Mouse (Mus musculus) monocyte, adult 2 months (primary cell): ENCODE data around the gene Sync.
A peak's percentile ranks its signal among the peaks of the same experiment; 100 is the strongest.

ENCODE experiments used
- DNase-seq, 2 experiments: peaks; one replicate each; pipeline ENCODE4 v3.0.0; 2022; ENCODE audit warnings: low spot score in 2 of 2, low read depth in 1 of 2

The Sync gene

GRCm38 (mm10) chr4:129261196-129261595, 26.2 kb upstream of the Sync start, which contains the start of gene C77080:
Gene C77080, minus strand, starts transcription at chr4:129261404.
- no peak for DNase-seq

GRCm38 (mm10) chr4:129263225-129264021, 24.0 kb upstream of the Sync start:
- DNase-seq: peak in 1 of 2 experiments; percentile 14

- no peak for DNase-seq
These were observed 21.2 kb upstream of the Sync start for GRCm38 (mm10) chr4:129266191-129266590.

DNA sequence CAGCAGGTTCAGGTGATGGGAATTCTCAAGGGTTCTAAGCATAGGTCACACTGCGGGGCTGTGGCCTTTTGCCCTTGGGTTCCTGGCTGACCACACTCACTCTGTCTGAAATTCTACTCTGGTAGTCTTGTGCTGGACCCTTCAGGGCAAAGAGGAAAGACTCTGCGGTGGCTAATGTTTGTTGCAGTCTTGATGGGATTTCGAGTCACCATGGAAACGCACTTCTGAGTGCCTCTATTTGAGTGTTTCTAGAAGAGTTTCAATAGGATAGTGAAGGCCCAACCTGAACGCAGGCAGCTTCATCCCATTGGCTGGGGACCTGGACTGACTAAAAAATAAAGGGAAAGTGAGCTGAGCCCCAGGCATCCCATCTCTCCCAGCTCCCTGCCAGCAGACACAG, 20.6 kb upstream of the Sync start:
- DNase-seq: no peak

- DNase-seq: no peak
These were observed 18.7 kb upstream of the Sync start for GRCm38 (mm10) chr4:129268698-129269097.

- DNase-seq: no peak
These were observed 15.2 kb upstream of the Sync start for GRCm38 (mm10) chr4:129271991-129272755.

DNA sequence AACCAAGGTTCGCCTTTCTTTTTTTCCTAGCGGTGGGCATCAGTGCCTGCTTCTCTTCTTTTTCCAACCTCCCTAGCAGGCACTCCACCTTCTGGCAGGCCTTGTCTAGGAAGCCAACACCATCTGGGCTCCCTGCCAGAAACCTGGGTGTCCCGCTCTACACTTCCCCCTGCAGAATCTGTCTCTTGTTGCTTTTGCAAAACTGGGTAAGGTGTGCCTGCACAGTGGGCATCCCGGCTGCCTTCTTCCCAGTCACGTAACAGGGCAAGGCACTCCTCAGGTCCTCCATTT, 14.7 kb upstream of the Sync start:
- DNase-seq: no peak

DNA sequence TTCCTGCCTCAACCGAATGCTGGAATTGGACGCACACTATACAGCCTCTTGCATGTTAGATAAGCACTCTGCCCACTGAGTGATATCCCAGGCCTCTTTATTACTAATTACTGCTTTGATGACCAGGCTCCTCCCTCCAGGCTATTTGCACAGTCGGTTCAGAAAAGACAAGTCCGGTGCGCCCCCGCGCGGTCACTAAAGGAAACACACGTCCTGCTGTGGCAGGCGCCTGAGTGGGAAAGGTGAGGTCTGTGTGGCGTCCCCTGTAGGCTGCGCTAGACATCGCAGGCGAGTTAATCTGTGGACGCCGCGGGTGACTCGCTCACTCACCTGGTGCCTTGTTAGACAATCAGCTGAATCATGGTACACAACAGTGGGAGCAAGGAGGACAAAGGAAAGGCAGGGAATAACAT, 11.0 kb upstream of the Sync start:
- peak; percentile 83 to 89 for DNase-seq

GRCm38 (mm10) chr4:129282786-129283185, 4.6 kb upstream of the Sync start:
- DNase-seq: no peak

- no peak for DNase-seq
These were observed 4.2 kb upstream of the Sync start for GRCm38 (mm10) chr4:129283226-129283625.

GRCm38 (mm10) chr4:129284685-129285084, 2.7 kb upstream of the Sync start:
- no peak for DNase-seq

DNA sequence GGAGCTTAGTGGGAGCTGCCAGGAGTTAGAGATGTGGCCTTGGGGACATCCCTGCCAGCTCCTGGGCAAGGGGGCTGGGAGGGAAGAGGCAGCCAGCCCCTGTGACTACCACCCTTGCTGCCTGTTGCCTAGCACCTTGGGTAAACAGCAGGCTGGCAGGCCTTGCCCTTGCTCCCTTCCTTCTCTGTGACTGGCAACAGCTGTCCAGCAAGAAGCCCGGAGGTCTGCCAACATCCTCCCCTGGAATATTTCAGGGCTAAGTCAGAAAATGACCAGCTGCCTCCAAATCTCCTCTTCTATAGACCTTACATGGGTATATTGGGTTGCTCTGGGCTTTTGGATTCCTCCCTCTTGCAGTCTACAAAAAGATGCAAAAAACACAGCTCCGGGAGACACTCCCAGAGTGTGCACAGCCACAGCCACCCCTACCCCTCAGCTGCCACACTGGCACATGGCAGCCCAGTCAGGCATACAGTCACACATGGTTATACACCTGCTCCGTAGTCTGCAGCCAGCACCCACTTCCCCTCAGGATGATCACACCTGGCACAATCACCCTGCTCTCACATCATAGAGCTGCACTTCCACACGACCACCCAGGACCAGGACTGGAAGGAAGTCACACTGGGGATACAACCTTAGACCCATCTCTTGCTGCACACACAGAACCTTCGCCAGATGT, 1.3 kb upstream of the Sync start:
- DNase-seq: no peak

GRCm38 (mm10) chr4:129286683-129287471, 540 bp upstream of the Sync start:
- no peak for DNase-seq

DNA sequence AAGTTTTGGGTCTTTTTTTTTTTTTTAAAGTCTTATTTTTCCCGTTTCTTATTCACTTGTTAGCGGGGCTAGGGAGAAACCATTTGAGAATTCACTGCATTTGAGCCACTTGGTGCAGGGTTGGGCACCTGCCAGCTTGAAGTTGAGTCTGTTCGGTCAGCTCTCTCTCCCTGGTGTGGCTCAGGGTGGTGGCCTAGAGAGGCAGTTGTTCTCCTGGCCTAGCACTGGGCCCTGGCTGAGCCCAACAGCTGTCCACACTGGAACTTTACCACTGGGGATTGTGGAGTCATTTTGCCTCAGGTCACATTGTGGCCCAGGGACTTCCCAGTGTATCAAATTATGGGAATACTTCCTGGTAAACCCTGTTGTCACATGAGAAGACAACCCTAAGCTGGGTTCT, 650 bp downstream of the Sync start:
- no peak for DNase-seq

- no peak for DNase-seq
These were observed 2.3 kb downstream of the Sync start for GRCm38 (mm10) chr4:129289671-129290070.

DNA sequence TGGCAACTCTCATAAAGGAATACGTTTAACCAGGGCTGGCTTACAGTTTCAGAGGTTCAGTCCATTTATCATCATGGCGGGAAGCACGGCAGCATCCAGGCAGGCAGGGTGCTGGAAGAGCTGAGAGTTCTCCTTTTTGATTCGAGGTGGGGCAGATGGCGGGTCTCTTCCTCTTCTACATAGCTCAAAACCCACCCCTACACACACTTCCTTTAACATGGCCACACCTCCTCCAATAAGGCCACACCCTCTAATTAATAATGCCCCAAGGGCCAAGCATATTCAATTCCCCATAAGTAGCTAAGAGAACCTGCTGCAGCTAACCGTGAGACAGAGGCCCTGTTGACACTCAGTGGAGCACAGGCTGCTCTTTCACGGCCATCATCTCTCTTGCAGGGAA, 5.4 kb downstream of the Sync start:
- DNase-seq: no peak

DNA sequence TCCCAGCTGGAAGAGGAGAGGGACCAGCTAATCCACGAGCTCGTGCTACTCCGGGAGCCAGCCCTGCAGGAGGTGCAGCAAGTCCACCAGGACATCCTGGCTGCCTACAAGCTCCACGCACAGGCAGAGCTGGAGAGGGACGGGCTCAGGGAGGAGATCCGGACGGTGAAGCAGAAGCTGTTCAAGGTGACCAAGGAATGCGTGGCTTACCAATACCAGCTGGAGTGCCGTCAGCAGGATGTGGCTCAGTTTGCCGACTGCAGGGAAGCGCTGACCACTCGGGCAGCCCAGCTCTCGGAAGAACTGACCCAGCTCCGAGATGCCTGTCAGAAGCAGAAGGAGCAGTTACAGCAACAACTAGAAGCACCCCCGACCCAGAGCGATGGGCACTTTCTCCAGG, 6.3 kb downstream of the Sync start:
- DNase-seq: no peak

DNA sequence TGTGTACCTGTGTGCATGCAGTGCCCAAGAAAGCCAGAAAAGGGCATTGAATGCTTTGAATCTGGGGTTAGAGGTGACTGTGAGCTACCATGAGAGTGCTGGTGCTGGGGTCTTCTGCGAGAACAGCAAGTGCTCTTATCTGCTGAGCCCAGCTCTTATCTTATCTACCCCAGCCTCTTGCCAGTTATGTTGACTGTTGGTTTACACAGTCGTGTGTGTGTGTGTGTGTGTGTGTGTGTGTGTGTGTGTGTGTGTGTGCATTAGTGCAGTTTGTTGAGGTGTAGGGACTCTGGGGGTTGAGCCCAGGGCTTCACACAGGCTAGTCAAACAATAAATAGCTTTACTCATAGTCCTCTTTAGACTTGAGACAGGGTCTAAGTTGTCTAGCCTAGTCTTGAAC, 7.8 kb downstream of the Sync start:
- DNase-seq: no peak

DNA sequence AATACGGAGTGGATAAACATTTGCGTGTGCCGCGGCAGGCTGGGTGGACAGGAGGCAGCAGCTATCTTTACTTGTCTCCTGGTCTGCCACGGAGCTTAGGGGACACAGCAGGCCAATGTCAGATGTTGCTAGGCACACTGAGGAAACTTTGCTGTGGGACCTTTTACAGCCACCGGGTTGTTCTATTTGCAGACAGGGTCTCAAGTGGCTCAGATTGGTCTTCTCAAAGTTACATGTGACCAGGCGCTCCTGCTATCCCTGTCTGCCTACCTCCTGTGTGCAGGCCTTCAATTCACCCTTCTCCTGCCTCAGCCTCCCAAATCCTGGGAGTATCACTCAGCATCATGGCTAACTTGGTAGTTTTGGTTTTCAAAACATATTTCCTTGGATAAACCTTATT, 8.6 kb downstream of the Sync start:
- DNase-seq: no peak

DNA sequence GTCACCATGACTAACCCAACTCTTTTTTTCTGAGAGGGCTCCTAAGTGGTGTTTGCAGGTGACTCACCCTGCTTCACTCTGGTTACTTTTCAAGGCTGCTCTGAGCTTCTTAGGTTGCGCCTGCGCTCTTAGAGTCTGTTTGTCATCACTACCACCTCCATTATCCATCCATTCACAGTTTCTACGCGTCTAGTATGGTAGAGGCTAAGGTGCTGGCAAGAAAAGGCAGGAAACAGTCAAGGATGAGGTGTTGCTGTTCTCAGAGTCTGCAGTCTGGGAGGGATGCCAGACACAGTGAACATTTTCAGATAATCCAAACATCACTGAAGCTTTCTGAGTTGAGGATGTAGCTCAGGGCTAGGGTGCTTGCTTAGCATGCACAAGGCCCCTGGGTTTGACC, 10.3 kb downstream of the Sync start:
- no peak for DNase-seq

DNA sequence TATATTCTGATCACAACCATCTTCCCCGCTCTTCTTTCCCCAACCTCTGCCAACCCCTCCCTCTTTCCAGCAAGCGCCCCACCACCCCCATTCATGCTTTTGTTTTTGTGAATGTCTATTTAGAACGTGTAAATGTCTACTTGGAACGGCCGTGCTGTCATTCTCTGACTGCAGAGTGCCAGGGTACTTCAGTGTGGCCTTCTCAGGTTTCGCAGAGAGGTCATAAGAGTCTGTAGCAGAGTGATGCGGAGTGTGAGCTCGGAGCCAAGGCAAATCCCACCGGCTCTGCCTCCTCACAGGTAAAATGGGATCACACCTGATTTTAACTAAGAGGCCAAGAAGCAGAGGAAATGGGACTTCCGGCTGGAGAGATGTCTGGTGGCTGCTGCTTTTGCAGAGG, 11.7 kb downstream of the Sync start:
- DNase-seq: no peak
